Mouse (Mus musculus) ES-E14 (cell line): Measurements from ENCODE around the gene Cfap157. TPM values are rescaled to one million over a fixed set of nuclear protein-coding genes. Genes with fewer than 3 reads are reported as not detected.
A peak's percentile ranks its signal among the peaks of the same experiment; 100 is the strongest.

ENCODE experiments used
- DNase-seq: peaks from one replicate; pipeline ENCODE4 v3.0.0-alpha.2; 2013; ENCODE audit warnings: low read depth, low spot score
- H3K27ac ChIP-seq: 2 replicates; pipeline ENCODE4 v1.5.1; 2012; ENCODE audit warnings: low read depth, mild to moderate bottlenecking, low read length, moderate library complexity, mixed read lengths; ENCODE audit not compliant: poor library complexity, insufficient read depth, severe bottlenecking
- H3K36me3 ChIP-seq: 2 replicates; pipeline ENCODE4 v1.6.1; 2012; ENCODE audit warnings: mild to moderate bottlenecking, low read length, moderate library complexity, mixed read lengths; ENCODE audit not compliant: control insufficient read depth, poor library complexity, insufficient read depth, severe bottlenecking
- H3K4me1 ChIP-seq, 2 experiments: fragments of 150-350 bp in 1 of 2; sonication (generic) in 1 of 2; 2 replicates each; pipeline ENCODE4 v1.6.1; 2012; ENCODE audit warnings: low read length in 2 of 2, mild to moderate bottlenecking in 1 of 2, mixed read lengths in 1 of 2; ENCODE audit not compliant: control insufficient read depth in 2 of 2, insufficient read depth in 2 of 2, poor library complexity in 1 of 2
- H3K4me3 ChIP-seq, 2 experiments: fragments of 150-350 bp in 1 of 2; sonication (generic) in 1 of 2; 2 replicates each; pipeline ENCODE4 v1.5.1; 2012; ENCODE audit warnings: low read length in 2 of 2, low read depth in 1 of 2, mild to moderate bottlenecking in 1 of 2, mixed read lengths in 1 of 2; ENCODE audit not compliant: insufficient read depth in 1 of 2, poor library complexity in 1 of 2, severe bottlenecking in 1 of 2
- H3K9ac ChIP-seq: 2 replicates; pipeline ENCODE4 v1.6.1; 2012; ENCODE audit warnings: low read depth, mild to moderate bottlenecking, low read length, mixed read lengths; ENCODE audit not compliant: poor library complexity, insufficient read depth, severe bottlenecking
- H3K9me3 ChIP-seq: fragments of 150-350 bp; sonication (generic); 2 replicates; pipeline ENCODE4 v1.6.1; 2012; ENCODE audit warnings: low read depth, mild to moderate bottlenecking, low read length; ENCODE audit not compliant: control insufficient read depth, insufficient read depth
- CHD2 ChIP-seq: IDR thresholded peaks from 2 replicates; pipeline ENCODE4 v1.6.1; 2014; ENCODE audit warnings: mild to moderate bottlenecking, low read depth, low read length, inconsistent platforms
- HCFC1 ChIP-seq: IDR thresholded peaks from 2 replicates; pipeline ENCODE4 v1.6.1; 2012; ENCODE audit warnings: low read length, inconsistent platforms, borderline replicate concordance; ENCODE audit not compliant: insufficient read depth
- MAFK ChIP-seq: IDR thresholded peaks from 2 replicates; pipeline ENCODE4 v1.6.1; 2014; ENCODE audit warnings: mild to moderate bottlenecking, low read depth, low read length, inconsistent platforms; ENCODE audit not compliant: insufficient read depth
- ZC3H11A ChIP-seq: IDR thresholded peaks from 2 replicates; pipeline ENCODE4 v1.6.1; 2012; ENCODE audit warnings: low read depth, mild to moderate bottlenecking, inconsistent platforms, low read length, borderline replicate concordance
- ZNF384 ChIP-seq: IDR thresholded peaks from 2 replicates; pipeline ENCODE4 v1.6.1; 2012; ENCODE audit warnings: low read depth, low read length, inconsistent platforms
- in situ Hi-C, 2 experiments: fragments of 600-800 bp; cut with MboI; formaldehyde crosslinking; loops; one replicate each; pipeline ENCODE4 v1.15.1; 2025; ENCODE audit warnings: low sequenced_read_pairs in 2 of 2, inconsistent platforms in 1 of 2; ENCODE audit not compliant: unreplicated experiment in 2 of 2
- total RNA-seq: library from RNA; depleted of rRNA; stranded (reverse); fragments of 300-350 nt; gene quantifications from 2 replicates; pipeline ENCODE4 v1.2.3, GENCODE M21; 2012

Gene Cfap157
- total RNA-seq, 1 experiment: not detected

DNA sequence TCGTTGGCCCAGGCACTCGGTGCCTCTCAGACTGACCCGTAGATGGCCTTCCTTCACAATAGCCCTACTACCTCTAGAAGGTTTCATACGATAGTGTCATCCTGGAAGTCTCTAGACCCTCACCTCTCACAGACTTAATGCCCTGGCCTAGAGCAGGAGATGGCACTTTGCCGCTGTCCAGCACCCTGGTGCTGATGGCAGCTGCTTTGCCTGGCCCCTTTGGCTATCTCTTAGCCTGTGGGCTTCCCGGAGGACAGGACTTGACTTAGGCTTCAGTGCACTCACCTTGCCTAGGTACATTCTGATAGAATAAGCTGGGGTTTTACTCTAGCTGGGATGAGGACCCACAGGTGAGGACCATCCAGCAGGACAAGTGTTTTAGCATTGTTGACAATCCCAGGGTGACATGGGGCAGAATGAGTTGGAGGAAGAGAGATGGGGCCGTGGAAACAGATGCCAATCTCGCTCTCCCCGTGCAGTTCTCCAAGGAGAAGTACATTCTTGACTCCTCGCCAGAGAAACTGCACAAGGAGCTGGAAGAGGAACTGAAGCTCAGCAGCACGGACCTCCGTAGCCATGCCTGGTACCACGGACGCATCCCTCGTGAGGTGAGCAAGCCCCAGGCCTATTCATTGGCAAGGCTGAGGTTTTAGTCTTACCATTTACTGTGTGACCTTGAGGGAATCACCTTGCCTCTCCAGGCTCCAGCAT, 39.8 kb downstream of the Cfap157 start:
- in situ Hi-C loops: no loop called here
- H3K4me3 ChIP-seq: no peak overlapping the region
- peaks cover 0 to 2% of the 10 kb centered on the region in 2 experiments; a peak in 1 of 4 replicates for H3K4me1 ChIP-seq
- DNase-seq: no peak
- TF ChIP-seq MAFK (no peak), ZC3H11A (no peak), ZNF384 (no peak), CHD2 (no peak), HCFC1 (no peak)
- H3K9ac ChIP-seq: no peak overlapping the region
- H3K9me3 ChIP-seq: no peaks in the 10 kb centered on the region
- H3K36me3 ChIP-seq: no peaks in the 10 kb centered on the region; the same call in 1 of the 2 replicates
- no peak overlapping the region for H3K27ac ChIP-seq

DNA sequence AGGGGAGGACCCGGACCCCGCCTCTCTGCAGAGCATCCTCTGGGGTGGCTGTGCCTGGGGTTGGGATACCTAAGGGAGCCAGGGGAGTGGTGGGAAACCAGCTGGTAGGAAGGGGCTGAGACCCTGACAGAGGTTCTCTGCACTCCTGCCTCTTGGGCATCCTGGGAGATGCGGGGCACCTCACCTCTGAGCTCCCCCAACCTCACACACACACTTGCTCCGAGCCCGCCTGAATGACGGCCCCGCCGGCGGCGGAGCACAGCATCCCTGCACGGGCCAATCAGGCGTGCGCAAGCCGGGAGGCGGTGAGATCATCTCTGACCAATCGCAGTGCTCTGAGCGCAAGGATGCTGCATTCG, 42.1 kb downstream of the Cfap157 start:
- peaks cover 0 to 2% of the 10 kb centered on the region in 2 experiments; a peak in 1 of 4 replicates for H3K4me1 ChIP-seq
- TF ChIP-seq CHD2: no peak
- TF ChIP-seq MAFK: no peak
- no peak for TF ChIP-seq HCFC1
- no peak for TF ChIP-seq ZNF384
- TF ChIP-seq ZC3H11A: no peak
- in situ Hi-C loops: no loop called here
- DNase-seq: no peak
- no peak overlapping the region for H3K9ac ChIP-seq
- peak overlapping the region; percentile 65 to 76 for H3K4me3 ChIP-seq
- no peaks in the 10 kb centered on the region for H3K9me3 ChIP-seq
- H3K36me3 ChIP-seq: no peaks in the 10 kb centered on the region; the same call in 1 of the 2 replicates
- H3K27ac ChIP-seq: no peak overlapping the region

DNA sequence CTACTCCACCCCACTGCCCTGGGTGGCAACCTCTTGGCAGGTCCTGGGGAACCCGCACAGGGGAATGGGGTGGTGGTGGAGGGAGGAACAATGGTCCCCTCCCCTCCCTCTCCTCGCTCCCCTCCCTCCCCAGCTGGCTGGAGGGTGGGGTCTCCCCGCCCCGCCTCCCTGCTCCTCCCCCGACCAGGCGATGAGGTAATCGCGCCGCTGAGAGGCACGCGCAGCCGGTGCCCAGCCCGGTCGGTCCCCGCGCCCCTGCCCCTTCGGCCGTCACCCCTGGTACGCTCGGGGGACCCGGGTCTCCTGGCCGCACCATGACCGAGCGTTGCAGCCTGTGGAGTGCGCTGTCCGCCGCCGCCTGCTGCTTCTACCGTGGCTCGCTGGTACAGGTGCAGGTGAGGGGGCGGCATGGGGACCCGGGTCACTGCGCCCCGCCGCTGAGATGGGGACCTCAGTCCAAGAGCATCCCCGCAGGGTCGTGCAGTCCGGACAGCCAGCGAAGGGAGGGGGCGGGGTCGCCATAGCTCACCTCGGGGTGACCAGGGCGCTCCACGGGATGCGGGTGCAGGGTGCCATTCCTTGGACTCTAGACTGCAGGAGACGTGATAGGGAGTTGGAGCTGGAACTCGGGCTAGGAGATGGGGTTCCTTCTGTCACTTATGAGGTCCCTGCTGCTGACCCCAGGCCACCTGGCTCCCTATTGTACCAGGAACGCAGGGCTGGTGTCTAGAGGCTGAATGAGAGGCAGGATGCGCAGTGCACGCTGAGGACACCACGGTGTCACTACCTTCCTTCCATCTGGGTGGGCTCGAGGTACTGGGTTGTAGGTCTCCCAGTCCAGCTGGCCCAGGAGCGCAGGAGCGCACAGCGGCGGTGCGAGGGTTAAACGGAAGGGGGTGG, 42.7 kb downstream of the Cfap157 start:
- no peak for DNase-seq
- Histone ChIP-seq H3K4me1 (peaks cover 0 to 2% of the 10 kb centered on the region in 2 experiments; a peak in 1 of 4 replicates), H3K9ac (peak overlapping the region; percentile 55; the same call in 1 of the 2 replicates), H3K9me3 (no peaks in the 10 kb centered on the region), H3K4me3 (peak overlapping the region; percentile 65 to 76), H3K27ac (no peak overlapping the region), H3K36me3 (no peaks in the 10 kb centered on the region; the same call in 1 of the 2 replicates)
- TF ChIP-seq ZNF384 (no peak), CHD2 (no peak), ZC3H11A (no peak), HCFC1 (no peak), MAFK (no peak)
- in situ Hi-C loops: no loop called here

DNA sequence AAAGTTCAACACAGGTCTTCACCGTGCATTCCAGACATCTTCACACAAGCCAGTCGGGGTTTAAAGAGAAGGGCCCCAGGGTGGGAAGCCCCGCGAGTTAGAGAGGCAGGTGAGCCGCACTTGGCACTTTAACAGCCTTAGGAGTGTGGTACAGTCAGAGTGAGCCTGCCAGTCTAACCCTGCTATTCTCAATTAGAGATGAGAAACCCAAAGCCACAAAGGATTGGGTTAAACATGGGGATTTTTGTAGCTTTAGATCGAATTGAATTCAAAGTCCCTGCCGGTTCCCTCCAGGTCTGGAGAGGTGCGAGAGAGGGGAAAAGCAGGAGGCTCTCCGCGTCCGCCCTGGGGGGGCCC, 43.3 kb downstream of the Cfap157 start, which contains the start of gene 6330409D20Rik:
TSS of gene 6330409D20Rik (minus strand) at position 101 of the 357 bp plus-strand sequence.
- DNase-seq: no peak
- in situ Hi-C loops: no loop called here
- peaks cover 0 to 2% of the 10 kb centered on the region in 2 experiments; a peak in 1 of 4 replicates for H3K4me1 ChIP-seq
- H3K9me3 ChIP-seq: no peaks in the 10 kb centered on the region
- H3K27ac ChIP-seq: no peak within 1 kb of the TSS
- no peak for TF ChIP-seq CHD2
- no peak for TF ChIP-seq ZC3H11A
- TF ChIP-seq ZNF384: no peak
- TF ChIP-seq MAFK: no peak
- no peak for TF ChIP-seq HCFC1
- peak within 1 kb of the TSS; percentile 55; the same call in 1 of the 2 replicates for H3K9ac ChIP-seq
- H3K4me3 ChIP-seq: peak within 1 kb of the TSS; percentile 65 to 76
- H3K36me3 ChIP-seq: no peaks in the 10 kb centered on the region; the same call in 1 of the 2 replicates
